Mouse (Mus musculus) C2C12 (cell line): ENCODE measurements around the gene St13. TPM values are rescaled to one million over a fixed set of nuclear protein-coding genes. Genes with fewer than 3 reads are reported as not detected.

Experiments used
- H3K27me3 ChIP-seq: one replicate; pipeline ENCODE4 v1.6.1; 2011; ENCODE audit not compliant: control insufficient read depth, insufficient read depth, insufficient read length
- H3K36me3 ChIP-seq: one replicate; pipeline ENCODE4 v1.6.1; 2011; ENCODE audit not compliant: control insufficient read depth, insufficient read depth
- H3K4me3 ChIP-seq: one replicate; pipeline ENCODE4 v1.5.1; 2011; ENCODE audit warnings: mild to moderate bottlenecking, control low read depth; ENCODE audit not compliant: poor library complexity, insufficient read depth, severe bottlenecking
- H3K79me2 ChIP-seq: one replicate; pipeline ENCODE4 v1.6.1; 2011; ENCODE audit not compliant: control insufficient read depth, insufficient read depth
- H3K79me3 ChIP-seq: one replicate; pipeline ENCODE4 v1.6.1; 2011; ENCODE audit warnings: low read depth, control low read depth
- H3ac ChIP-seq: one replicate; pipeline ENCODE3; 2011; ENCODE audit warnings: low read depth; ENCODE audit not compliant: control insufficient read depth, insufficient read length
- CEBPB ChIP-seq: IDR thresholded peaks from one replicate; pipeline ENCODE4 v1.6.1; 2011; ENCODE audit warnings: low read depth, mild to moderate bottlenecking, control low read depth, moderate library complexity
- CTCF ChIP-seq: IDR thresholded peaks from one replicate; pipeline ENCODE4 v1.5.1; 2011; ENCODE audit not compliant: control insufficient read depth, insufficient read depth, insufficient read length
- FOSL1 ChIP-seq: IDR thresholded peaks from one replicate; pipeline ENCODE4 v1.8.0; 2011; ENCODE audit warnings: mild to moderate bottlenecking, low read length; ENCODE audit not compliant: poor library complexity, insufficient read depth, severe bottlenecking
- MAX ChIP-seq: IDR thresholded peaks from one replicate; pipeline ENCODE4 v1.6.1; 2011; ENCODE audit warnings: mild to moderate bottlenecking, control low read depth
- MYOD1 ChIP-seq: IDR thresholded peaks from one replicate; pipeline ENCODE4 v1.6.1; 2011; ENCODE audit warnings: low read depth; ENCODE audit not compliant: control insufficient read depth, insufficient read length
- MYOG ChIP-seq: IDR thresholded peaks from one replicate; pipeline ENCODE4 v1.6.1; 2011; ENCODE audit not compliant: control insufficient read depth, insufficient read length; ENCODE audit errors: extremely low read depth
- USF1 ChIP-seq: IDR thresholded peaks from one replicate; pipeline ENCODE4 v1.6.1; 2011; ENCODE audit warnings: low read depth, mild to moderate bottlenecking, control low read depth, moderate library complexity
- polyA plus RNA-seq: library from polyadenylated mRNA; unstranded; fragments of >200 nt; fragmentation: generic; extraction: Trizol; gene quantifications from one replicate; pipeline ENCODE4 v1.2.1, GENCODE M21; 2012; ENCODE audit warnings: missing spikeins

The St13 gene
- polyA plus RNA-seq, 1 experiment: 203 TPM

GRCm38 (mm10) chr15:81347466-81347865, 52.4 kb downstream of the St13 start:
- H3K79me3 ChIP-seq: peaks cover 10% of the 10 kb centered on the region
- peaks cover 61% of the 10 kb centered on the region for H3K79me2 ChIP-seq
- TF ChIP-seq MAX: no peak
- no peak for TF ChIP-seq MYOG
- TF ChIP-seq MYOD1: no peak
- TF ChIP-seq CEBPB: no peak
- no peak for TF ChIP-seq CTCF
- no peak for TF ChIP-seq FOSL1
- no peak for TF ChIP-seq USF1
- no peak overlapping the region for H3K4me3 ChIP-seq
- peaks cover 19% of the 10 kb centered on the region for H3K36me3 ChIP-seq
- H3ac ChIP-seq: no peak overlapping the region
- H3K27me3 ChIP-seq: no peaks in the 10 kb centered on the region

GRCm38 (mm10) chr15:81341426-81341825, 58.5 kb downstream of the St13 start:
- Histone ChIP-seq H3ac (no peak overlapping the region), H3K27me3 (no peaks in the 10 kb centered on the region), H3K79me2 (peaks cover 18% of the 10 kb centered on the region), H3K4me3 (no peak overlapping the region), H3K36me3 (peaks cover 68% of the 10 kb centered on the region), H3K79me3 (peaks cover 3% of the 10 kb centered on the region)
- TF ChIP-seq CEBPB: peak; percentile 58
- no peak for TF ChIP-seq MYOD1

GRCm38 (mm10) chr15:81339158-81339557, 60.7 kb downstream of the St13 start:
- Histone ChIP-seq H3K79me3 (no peaks in the 10 kb centered on the region), H3K36me3 (peaks cover 84% of the 10 kb centered on the region), H3K79me2 (peaks cover 10% of the 10 kb centered on the region), H3K4me3 (no peak overlapping the region), H3K27me3 (no peaks in the 10 kb centered on the region), H3ac (no peak overlapping the region)
- no peak for TF ChIP-seq CTCF
- TF ChIP-seq MYOG: no peak
- TF ChIP-seq FOSL1: no peak
- no peak for TF ChIP-seq USF1
- no peak for TF ChIP-seq MYOD1
- TF ChIP-seq MAX: no peak
- TF ChIP-seq CEBPB: no peak

GRCm38 (mm10) chr15:81336466-81336865, 63.4 kb downstream of the St13 start:
- Histone ChIP-seq H3ac (no peak overlapping the region), H3K36me3 (peaks cover 93% of the 10 kb centered on the region), H3K27me3 (no peaks in the 10 kb centered on the region), H3K79me2 (no peaks in the 10 kb centered on the region), H3K79me3 (no peaks in the 10 kb centered on the region), H3K4me3 (no peak overlapping the region)
- TF ChIP-seq USF1: no peak
- TF ChIP-seq CTCF: no peak
- TF ChIP-seq MAX: no peak
- TF ChIP-seq MYOD1: no peak
- TF ChIP-seq FOSL1: no peak
- TF ChIP-seq CEBPB: no peak
- no peak for TF ChIP-seq MYOG

- H3K79me3 ChIP-seq: no peaks in the 10 kb centered on the region
- H3K4me3 ChIP-seq: no peak overlapping the region
- H3ac ChIP-seq: no peak overlapping the region
- no peak for TF ChIP-seq CTCF
- TF ChIP-seq MYOG: no peak
- TF ChIP-seq MYOD1: no peak
- TF ChIP-seq FOSL1: no peak
- TF ChIP-seq CEBPB: no peak
- TF ChIP-seq USF1: no peak
- TF ChIP-seq MAX: no peak
- no peaks in the 10 kb centered on the region for H3K79me2 ChIP-seq
- H3K36me3 ChIP-seq: peaks cover 94% of the 10 kb centered on the region
- H3K27me3 ChIP-seq: no peaks in the 10 kb centered on the region
Observed at GRCm38 (mm10) chr15:81332517-81332916, 67.4 kb downstream of the St13 start.

- Histone ChIP-seq H3K79me2 (no peaks in the 10 kb centered on the region), H3K36me3 (peaks cover 96% of the 10 kb centered on the region), H3K27me3 (no peaks in the 10 kb centered on the region), H3K79me3 (no peaks in the 10 kb centered on the region), H3K4me3 (no peak overlapping the region), H3ac (no peak overlapping the region)
- TF ChIP-seq MYOD1 (no peak), CEBPB (no peak), USF1 (no peak), CTCF (no peak), FOSL1 (no peak), MYOG (no peak), MAX (no peak)
Observed at GRCm38 (mm10) chr15:81330816-81331433, 69.0 kb downstream of the St13 start.
